Mouse (Mus musculus) megakaryocyte progenitor cell, adult 5-6 weeks (primary cell): Measurements from ENCODE around the gene Actr1a. TPM values are rescaled to one million over a fixed set of nuclear protein-coding genes. Genes with fewer than 3 reads are reported as not detected.
A peak's percentile ranks its signal among the peaks of the same experiment; 100 is the strongest.

ENCODE experiments used
- ATAC-seq: replicated peaks from 2 replicates; pipeline ENCODE4 v1.8.0; 2016; ENCODE audit warnings: mild to moderate bottlenecking, moderate TSS enrichment, inconsistent platforms; ENCODE audit not compliant: poor library complexity
- total RNA-seq, 2 experiments: library from RNA; stranded (forward) in 1 of 2; stranded (reverse) in 1 of 2; fragments of 157-497, 149-512 nt in 1 of 2; fragments of 200-1000 nt in 1 of 2; gene quantifications; 2 replicates each; pipeline versions ENCODE4 v1.2.3 to v1.2.4; 2015 to 2017

Gene Actr1a
- total RNA-seq, 2 experiments from 2014 or later, result 52.2 to 76.3 TPM

GRCm38 (mm10) chr19:46400558-46400957, 5.0 kb upstream of the Actr1a start:
- ATAC-seq, result no peak

GRCm38 (mm10) chr19:46399886-46400285, 4.3 kb upstream of the Actr1a start:
- no peak for ATAC-seq

GRCm38 (mm10) chr19:46399372-46399771, 3.8 kb upstream of the Actr1a start:
- ATAC-seq, result no peak

GRCm38 (mm10) chr19:46398401-46398800, 2.9 kb upstream of the Actr1a start:
- ATAC-seq, result no peak

- ATAC-seq, result no peak
Measured at GRCm38 (mm10) chr19:46397436-46398001, 2.0 kb upstream of the Actr1a start.

- ATAC-seq, result peak; percentile 82
Measured at GRCm38 (mm10) chr19:46396686-46397435, 1.3 kb upstream of the Actr1a start, which contains the start of gene Sufu. TSS of gene Sufu (plus strand) at chr19:46396896.

- ATAC-seq, result no peak
Measured at GRCm38 (mm10) chr19:46396109-46396508, 561 bp upstream of the Actr1a start.

GRCm38 (mm10) chr19:46394712-46395108, 838 bp downstream of the Actr1a start:
- ATAC-seq, result no peak

GRCm38 (mm10) chr19:46392018-46392417, 3.5 kb downstream of the Actr1a start:
- ATAC-seq, result 0 out of 2 replicates have a peak, but pooled peaks have one; percentile 6

- ATAC-seq, result 0 out of 2 replicates have a peak, but pooled peaks have one; percentile 37
Measured at GRCm38 (mm10) chr19:46389872-46390271, 5.7 kb downstream of the Actr1a start.

- no peak for ATAC-seq
Measured at GRCm38 (mm10) chr19:46382275-46382674, 13.3 kb downstream of the Actr1a start.

GRCm38 (mm10) chr19:46375891-46376290, 19.7 kb downstream of the Actr1a start:
- ATAC-seq, result no peak

GRCm38 (mm10) chr19:46375489-46375888, 20.1 kb downstream of the Actr1a start:
- ATAC-seq, result no peak

- peak; percentile 57 for ATAC-seq
Measured at GRCm38 (mm10) chr19:46374477-46375088, 21.0 kb downstream of the Actr1a start.

- ATAC-seq, result peak; percentile 95
Measured at GRCm38 (mm10) chr19:46369204-46369603, 26.3 kb downstream of the Actr1a start.

GRCm38 (mm10) chr19:46367798-46368590, 27.6 kb downstream of the Actr1a start:
- ATAC-seq, result no peak

- ATAC-seq, result peak; percentile 75
Measured at GRCm38 (mm10) chr19:46363294-46364009, 32.1 kb downstream of the Actr1a start.

- ATAC-seq, result no peak
Measured at GRCm38 (mm10) chr19:46362104-46362503, 33.4 kb downstream of the Actr1a start.

GRCm38 (mm10) chr19:46358381-46358780, 37.2 kb downstream of the Actr1a start:
- peak; percentile 20 for ATAC-seq
